Mouse (Mus musculus): ENCODE measurements around the gene Lrtm1. TPM values are rescaled to one million over a fixed set of nuclear protein-coding genes. Genes with fewer than 3 reads are reported as not detected.

Gene Lrtm1
- total RNA-seq (2023): not detected

GRCm38 (mm10) chr14:29017883-29018282 lies at the start of gene Lrtm1:
Gene Lrtm1, plus strand, starts transcription at chr14:29018208.

